Mouse (Mus musculus) kidney, postnatal 0 days (tissue): ENCODE results near the gene Esrrg. TPM values are rescaled to one million over a fixed set of nuclear protein-coding genes. Genes with fewer than 3 reads are reported as not detected.
A peak's percentile ranks its signal among the peaks of the same experiment; 100 is the strongest.

Experiments
- ATAC-seq: fragments of 200-750 bp; cut with Nextera tagmentation; replicated peaks from 2 replicates; pipeline ENCODE4 v1.8.0; 2017; ENCODE audit warnings: low read depth, moderate number of reproducible peaks, moderate TSS enrichment, moderate library complexity; ENCODE audit not compliant: low FRiP score
- DNase-seq: peaks from one replicate; pipeline ENCODE4 v3.0.0-alpha.2; 2016; ENCODE audit warnings: low spot score
- H3K27ac ChIP-seq: fragments of 300-500 bp; sonication (generic); 2 replicates; pipeline ENCODE4 v1.5.1; 2014; ENCODE audit warnings: mild to moderate bottlenecking
- H3K27me3 ChIP-seq: fragments of 300-500 bp; sonication (generic); 2 replicates; pipeline ENCODE4 v1.6.1; 2014; ENCODE audit warnings: low read length, mixed read lengths; ENCODE audit not compliant: insufficient read depth
- H3K36me3 ChIP-seq: fragments of 300-500 bp; sonication (generic); 2 replicates; pipeline ENCODE4 v1.6.1; 2014; ENCODE audit warnings: low read length, mixed read lengths; ENCODE audit not compliant: insufficient read depth
- H3K4me1 ChIP-seq: fragments of 300-500 bp; sonication (generic); replicated peaks from 2 replicates; pipeline ENCODE4 v1.6.1; 2014; ENCODE audit warnings: antibody characterized with exemption, low read length, mixed read lengths; ENCODE audit not compliant: insufficient read depth
- H3K4me2 ChIP-seq: fragments of 300-500 bp; sonication (generic); 2 replicates; pipeline ENCODE4 v1.6.1; 2014; ENCODE audit warnings: mild to moderate bottlenecking, low read length, moderate library complexity, mixed read lengths
- H3K4me3 ChIP-seq: fragments of 300-500 bp; sonication (generic); replicated peaks from 2 replicates; pipeline ENCODE4 v1.5.1; 2014; ENCODE audit warnings: low read depth, low read length
- H3K9ac ChIP-seq: fragments of 300-500 bp; sonication (generic); 2 replicates; pipeline ENCODE4 v1.6.1; 2014; ENCODE audit warnings: low read depth, low read length
- H3K9me3 ChIP-seq: fragments of 300-500 bp; sonication (generic); replicated peaks from 2 replicates; pipeline ENCODE4 v1.6.1; 2016; ENCODE audit warnings: low read length, inconsistent platforms, mixed read lengths
- CTCF ChIP-seq: IDR thresholded peaks from 2 replicates; pipeline ENCODE4 v1.5.1; 2016; ENCODE audit warnings: antibody characterized with exemption, low read depth, mild to moderate bottlenecking, moderate library complexity
- WGBS: fragments of 180-500 bp; shearing (Covaris S2); extraction: QIAGEN DNeasy Blood & Tissue Kit; methylation state at CpG from one replicate; pipeline ENCODE4 v1.1.7; 2014; 5-methylcytosine and 5-hydroxymethylcytosine counted together
- polyA plus RNA-seq: library from polyadenylated mRNA; unstranded; fragments of >200 nt; fragmentation: Nextera tagmentation; extraction: Ambion mirVana; gene quantifications from 2 replicates; pipeline ENCODE4 v1.2.1, GENCODE M21; 2015

Gene Esrrg
- polyA plus RNA-seq, 1 experiment from 2014 or later = 26.0 TPM

GRCm38 (mm10) chr1:187889096-187889495 lies 280.5 kb downstream of the Esrrg start:
- H3K36me3 ChIP-seq = no peaks in the 10 kb centered on the region
- ATAC-seq = no peak
- H3K4me2 ChIP-seq = no peak overlapping the region
- no peak overlapping the region for H3K27ac ChIP-seq
- H3K4me1 ChIP-seq = no peaks in the 10 kb centered on the region
- WGBS = 93% methylated on average over 4 of the region's 4 CpGs
- H3K27me3 ChIP-seq = no peaks in the 10 kb centered on the region
- DNase-seq = no peak
- TF ChIP-seq CTCF = no peak
- H3K4me3 ChIP-seq = no peak overlapping the region
- H3K9ac ChIP-seq = no peak overlapping the region
- no peaks in the 10 kb centered on the region for H3K9me3 ChIP-seq

- WGBS = 76% methylated on average over 9 of the region's 9 CpGs
Measured at GRCm38 (mm10) chr1:187891262-187891661, 282.7 kb downstream of the Esrrg start.

GRCm38 (mm10) chr1:187895459-187895858 lies 286.9 kb downstream of the Esrrg start:
- TF ChIP-seq CTCF = no peak
- no peaks in the 10 kb centered on the region for H3K27me3 ChIP-seq
- DNase-seq (no peak), ATAC-seq (no peak)
- H3K4me2 ChIP-seq = no peak overlapping the region
- no peaks in the 10 kb centered on the region for H3K4me1 ChIP-seq
- 25% methylated on average over 1 of the region's 1 CpGs for WGBS
- no peak overlapping the region for H3K9ac ChIP-seq
- no peaks in the 10 kb centered on the region for H3K36me3 ChIP-seq
- no peak overlapping the region for H3K27ac ChIP-seq
- no peaks in the 10 kb centered on the region for H3K9me3 ChIP-seq
- H3K4me3 ChIP-seq = no peak overlapping the region

More at GRCm38 (mm10) chr1:187891262-187891661, 282.7 kb downstream of the Esrrg start:
- Histone ChIP-seq H3K27ac (no peak overlapping the region), H3K4me1 (no peaks in the 10 kb centered on the region), H3K4me2 (no peak overlapping the region), H3K36me3 (no peaks in the 10 kb centered on the region), H3K4me3 (no peak overlapping the region), H3K9me3 (no peaks in the 10 kb centered on the region), H3K27me3 (no peaks in the 10 kb centered on the region), H3K9ac (no peak overlapping the region)
- DNase-seq (no peak), ATAC-seq (no peak)
- no peak for TF ChIP-seq CTCF

- Histone ChIP-seq H3K9ac (no peak overlapping the region), H3K9me3 (no peaks in the 10 kb centered on the region), H3K4me1 (no peaks in the 10 kb centered on the region), H3K4me2 (no peak overlapping the region), H3K27ac (no peak overlapping the region), H3K27me3 (no peaks in the 10 kb centered on the region), H3K4me3 (no peak overlapping the region), H3K36me3 (no peaks in the 10 kb centered on the region)
- DNase-seq (no peak), ATAC-seq (no peak)
- 49% methylated on average over 3 of the region's 3 CpGs for WGBS
- TF ChIP-seq CTCF = no peak
Measured at GRCm38 (mm10) chr1:187896291-187896690, 287.7 kb downstream of the Esrrg start.

GRCm38 (mm10) chr1:187896910-187897309 lies 288.3 kb downstream of the Esrrg start:
- no peak for TF ChIP-seq CTCF
- no peaks in the 10 kb centered on the region for H3K9me3 ChIP-seq
- ATAC-seq (no peak), DNase-seq (no peak)
- no peaks in the 10 kb centered on the region for H3K36me3 ChIP-seq
- H3K4me1 ChIP-seq = no peaks in the 10 kb centered on the region
- no peaks in the 10 kb centered on the region for H3K27me3 ChIP-seq
- H3K27ac ChIP-seq = no peak overlapping the region
- 90% methylated on average over 7 of the region's 7 CpGs for WGBS
- H3K9ac ChIP-seq = no peak overlapping the region
- no peak overlapping the region for H3K4me2 ChIP-seq
- no peak overlapping the region for H3K4me3 ChIP-seq

- ATAC-seq (no peak), DNase-seq (no peak)
- Histone ChIP-seq H3K4me3 (no peak overlapping the region), H3K4me1 (no peaks in the 10 kb centered on the region), H3K4me2 (no peak overlapping the region), H3K36me3 (no peaks in the 10 kb centered on the region), H3K27me3 (no peaks in the 10 kb centered on the region), H3K9ac (no peak overlapping the region), H3K9me3 (no peaks in the 10 kb centered on the region), H3K27ac (no peak overlapping the region)
- TF ChIP-seq CTCF = no peak
- WGBS = 69% methylated on average over 4 of the region's 4 CpGs
Measured at GRCm38 (mm10) chr1:187899541-187899940, 290.9 kb downstream of the Esrrg start.

- no peak for ATAC-seq
- no peak for TF ChIP-seq CTCF
- no peaks in the 10 kb centered on the region for H3K9me3 ChIP-seq
- H3K27me3 ChIP-seq = no peaks in the 10 kb centered on the region
- H3K9ac ChIP-seq = no peak overlapping the region
- WGBS = 28% methylated on average over 6 of the region's 6 CpGs
- H3K4me3 ChIP-seq = no peak overlapping the region
- H3K4me2 ChIP-seq = no peak overlapping the region
- no peak overlapping the region for H3K27ac ChIP-seq
- peak; percentile 18 for DNase-seq
- no peaks in the 10 kb centered on the region for H3K36me3 ChIP-seq
- no peaks in the 10 kb centered on the region for H3K4me1 ChIP-seq
Measured at GRCm38 (mm10) chr1:187900756-187901155, 292.2 kb downstream of the Esrrg start.
